ENCODE assay signal across 11 mouse cellular contexts in genomic region chr1:90050046-90050739, GRCm38 (mm10). TPM values are rescaled to one million over a fixed set of nuclear protein-coding genes. Genes with fewer than 3 reads are reported as not detected.
DNase-seq lines count a peak whose midpoint lies in the region; ATAC-seq and TF ChIP-seq lines count a peak whose summit lies in the region.
"Had no signal": no experiment of that assay in that cellular context is flagged by ENCODE, and none has a peak within 500 bp of the region (broad histone marks: within the 10 kb centered on the region; RNA-seq: fewer than 3 reads in every experiment).

No protein-coding gene starts in this region.

- H3K27ac ChIP-seq in hindbrain, embryonic 11.5 days (ENCODE audit: low read depth, low read length), result peak overlapping the region; percentile 82
- peak overlapping the region; percentile 25; the same call in 1 of the 2 replicates for H3K27ac ChIP-seq in midbrain, embryonic 12.5 days (replicated peaks)
- no peak overlapping the region for H3K27ac ChIP-seq in heart, adult 2 months
- H3K27ac ChIP-seq: lung, embryonic 15.5 days had no signal

- H3K4me3 ChIP-seq in hindbrain, embryonic 11.5 days (ENCODE audit: low read depth, low read length), result no peak overlapping the region
- no peak overlapping the region for H3K4me3 ChIP-seq in midbrain, embryonic 12.5 days
- no peak overlapping the region for H3K4me3 ChIP-seq in heart, adult 2 months
- H3K4me3 ChIP-seq: lung, embryonic 15.5 days had no signal

- no peak for TF ChIP-seq POLR2A in heart, adult 2 months (IDR thresholded peaks at IDR 0.05; ENCODE audit: insufficient read depth, low read depth, low read length)

- no peak for TF ChIP-seq EP300 in heart, adult 2 months (IDR thresholded peaks at IDR 0.05; ENCODE audit: insufficient read depth, low read depth, low read length)

- H3K4me2 ChIP-seq in hindbrain, embryonic 11.5 days (replicated peaks; ENCODE audit: low read depth, low read length), result peak overlapping the region; percentile 15; the same call in 1 of the 2 replicates
- H3K4me2 ChIP-seq in midbrain, embryonic 12.5 days (replicated peaks), result no peak overlapping the region
- H3K4me2 ChIP-seq: lung, embryonic 15.5 days had no signal

- intact Hi-C loops in heart, adult 2 months (cut with DNase I), result loop anchor here (10.0 kb wide), 1 partner anchor 315 kb away; no protein-coding TSS in a partner anchor

- no peaks in the 10 kb centered on the region for H3K9me3 ChIP-seq in hindbrain, embryonic 11.5 days (ENCODE audit: control insufficient read depth, low read length)
- no peaks in the 10 kb centered on the region for H3K9me3 ChIP-seq in midbrain, embryonic 12.5 days
- H3K9me3 ChIP-seq: lung, embryonic 15.5 days had no signal

- whole genome bisulfite sequencing in hindbrain, embryonic 11.5 days, result 30% methylated on average over 20 of the region's 20 CpGs
- 64% methylated on average over 20 of the region's 20 CpGs for WGBS in midbrain, embryonic 12.5 days
- WGBS in heart, adult 2 months, result 55% methylated on average over 20 of the region's 20 CpGs

- H3K9ac ChIP-seq in hindbrain, embryonic 11.5 days (ENCODE audit: low read depth, low read length), result peak overlapping the region; percentile 56; the same call in 1 of the 2 replicates
- H3K9ac ChIP-seq in midbrain, embryonic 12.5 days (replicated peaks), result no peak overlapping the region
- no peak overlapping the region for H3K9ac ChIP-seq in heart, adult 2 months (ENCODE audit: low read depth, low read length)
- H3K9ac ChIP-seq: lung, embryonic 15.5 days had no signal

- no peaks in the 10 kb centered on the region for H3K36me3 ChIP-seq in hindbrain, embryonic 11.5 days (ENCODE audit: control insufficient read depth, insufficient read depth, low read length)
- H3K36me3 ChIP-seq in midbrain, embryonic 12.5 days, result no peaks in the 10 kb centered on the region
- H3K36me3 ChIP-seq in heart, adult 2 months (ENCODE audit: control insufficient read depth, insufficient read depth, low read length), result no peaks in the 10 kb centered on the region
- H3K36me3 ChIP-seq: lung, embryonic 15.5 days had no signal

- peak; percentile 76 for ATAC-seq in hindbrain, embryonic 11.5 days (ENCODE audit: low FRiP score)
- no peak for ATAC-seq in midbrain, embryonic 12.5 days (ENCODE audit: low FRiP score, low read depth)

- TF ChIP-seq CTCF in heart, adult 2 months (IDR thresholded peaks at IDR 0.05), result no peak

- peak; percentile 15 to 38 for DNase-seq in layer of hippocampus, postnatal 10 days (ENCODE audit: low spot score in 2 of 2)
- DNase-seq in layer of hippocampus, adult 18-20 months (ENCODE audit: low spot score in 2 of 2), result no peak
- peak; percentile 67 for DNase-seq in hindbrain, embryonic 11.5 days (ENCODE audit: low spot score)
- DNase-seq in retina, postnatal 1 day, result peak; percentile 24
- no peak for DNase-seq in cerebellum, postnatal 36 days
- DNase-seq in heart, adult 2 months, result no peak
- no peak for DNase-seq in lung, adult 18-20 months
- DNase-seq: right cerebral cortex, postnatal 4 days had no signal

- H3K79me2 ChIP-seq in heart, adult 2 months (replicated peaks; ENCODE audit: control insufficient read depth, insufficient read depth, low read length), result no peaks in the 10 kb centered on the region

- H3K4me1 ChIP-seq in hindbrain, embryonic 11.5 days (replicated peaks; ENCODE audit: control insufficient read depth, insufficient read depth, low read length), result peaks cover 5% of the 10 kb centered on the region; the same call in 1 of the 2 replicates
- peaks cover 12% of the 10 kb centered on the region for H3K4me1 ChIP-seq in midbrain, embryonic 12.5 days
- peaks cover 3% of the 10 kb centered on the region for H3K4me1 ChIP-seq in heart, adult 2 months (ENCODE audit: control insufficient read depth, insufficient read depth, low read length)

- no peaks in the 10 kb centered on the region for H3K27me3 ChIP-seq in hindbrain, embryonic 11.5 days (ENCODE audit: control insufficient read depth, insufficient read depth, low read length)
- peaks cover 14% of the 10 kb centered on the region for H3K27me3 ChIP-seq in midbrain, embryonic 12.5 days
- no peaks in the 10 kb centered on the region for H3K27me3 ChIP-seq in heart, adult 2 months (ENCODE audit: control insufficient read depth, insufficient read depth, low read length)

RNA-seq across cellular contexts. Expression of gene Asb18, which starts 35.7 kb away (rescaled TPM):
- 1 to 10 TPM; 2.3 to 2.4 TPM for total RNA-seq in layer of hippocampus, postnatal 10 days (2021)
- total RNA-seq in layer of hippocampus, adult 18-20 months (2021), result 1 to 10 TPM; 2.3 TPM
- polyA plus RNA-seq in hindbrain, embryonic 11.5 days (2014; fragmentation: Nextera tagmentation; extraction: Ambion mirVana), result 0.19 and 0.25 TPM in 2 replicates
- polyA plus RNA-seq in midbrain, embryonic 12.5 days (2016; fragmentation: Nextera tagmentation; extraction: Ambion mirVana), result 0.18 and 0.25 TPM in 2 replicates
- total RNA-seq in heart, adult 2 months (2021), result 10 to 100 TPM; 20.7 to 22.9 TPM
- 35.3 and 38.2 TPM in 2 replicates for polyA plus RNA-seq in heart, adult 2 months (2012; rRNA removed)
- polyA plus RNA-seq: embryonic facial prominence, embryonic 11.5 days had no signal

Comparison
In these comparisons a context has a peak if more than half of its experiments do, and no peak if none do; other contexts are left out.
1. DNase-seq: peak in layer of hippocampus, postnatal 10 days (2 of 2), hindbrain, embryonic 11.5 days (single experiment) and retina, postnatal 1 day (single experiment); none in layer of hippocampus, adult 18-20 months (0 of 2), cerebellum, postnatal 36 days (0 of 2), heart, adult 2 months (0 of 2) and lung, adult 18-20 months (0 of 2).
2. RNA of gene Asb18, which starts 35.7 kb away (total RNA-seq): 20.7 to 22.9 TPM in heart, adult 2 months; 2.3 to 2.4 TPM in layer of hippocampus, postnatal 10 days and 2.3 TPM in layer of hippocampus, adult 18-20 months; every median in the first group is over 4 times any median in the second.